Mouse (Mus musculus): ENCODE measurements around the gene BC035044. TPM values are rescaled to one million over a fixed set of nuclear protein-coding genes. Genes with fewer than 3 reads are reported as not detected.
A peak's percentile ranks its signal among the peaks of the same experiment; 100 is the strongest.

BC035044 gene
- polyA plus RNA-seq, 1 experiment from 2014 or later: 1.9 TPM

GRCm38 (mm10) chr6:128871910-128872610, 18.9 kb downstream of the BC035044 start:
- no peak for ATAC-seq
- Histone ChIP-seq H3K4me1 (replicated peaks) (no peaks in the 10 kb centered on the region), H3K27ac (no peak overlapping the region), H3K4me3 (replicated peaks) (no peak overlapping the region), H3K4me2 (replicated peaks) (no peak overlapping the region), H3K9ac (no peak overlapping the region), H3K9me3 (no peaks in the 10 kb centered on the region), H3K36me3 (no peaks in the 10 kb centered on the region), H3K27me3 (replicated peaks) (no peaks in the 10 kb centered on the region)
- whole genome bisulfite sequencing: 88% methylated on average over 1 of the region's 1 CpGs

GRCm38 (mm10) chr6:128868861-128869260, 22.1 kb downstream of the BC035044 start:
- no peak for ATAC-seq
- no peaks in the 10 kb centered on the region for H3K36me3 ChIP-seq
- H3K9ac ChIP-seq: no peak overlapping the region
- H3K9me3 ChIP-seq: no peaks in the 10 kb centered on the region
- WGBS: 31% methylated on average over 3 of the region's 3 CpGs
- H3K27ac ChIP-seq: no peak overlapping the region
- no peaks in the 10 kb centered on the region for H3K4me1 ChIP-seq (replicated peaks)
- no peaks in the 10 kb centered on the region for H3K27me3 ChIP-seq (replicated peaks)
- H3K4me3 ChIP-seq (replicated peaks): no peak overlapping the region
- no peak overlapping the region for H3K4me2 ChIP-seq (replicated peaks)

- no peaks in the 10 kb centered on the region for H3K27me3 ChIP-seq (replicated peaks)
- no peak overlapping the region for H3K4me2 ChIP-seq (replicated peaks)
- ATAC-seq: no peak
- H3K36me3 ChIP-seq: no peaks in the 10 kb centered on the region
- H3K4me3 ChIP-seq (replicated peaks): no peak overlapping the region
- no peaks in the 10 kb centered on the region for H3K9me3 ChIP-seq
- H3K4me1 ChIP-seq (replicated peaks): no peaks in the 10 kb centered on the region
- H3K27ac ChIP-seq: no peak overlapping the region
- WGBS: 87% methylated on average over 2 of the region's 2 CpGs
- no peak overlapping the region for H3K9ac ChIP-seq
Observed at GRCm38 (mm10) chr6:128857976-128858375, 33.0 kb downstream of the BC035044 start.

GRCm38 (mm10) chr6:128856250-128856649, 34.7 kb downstream of the BC035044 start:
- Histone ChIP-seq H3K27me3 (replicated peaks) (no peaks in the 10 kb centered on the region), H3K4me1 (replicated peaks) (no peaks in the 10 kb centered on the region), H3K36me3 (no peaks in the 10 kb centered on the region), H3K9ac (no peak overlapping the region), H3K27ac (no peak overlapping the region), H3K9me3 (no peaks in the 10 kb centered on the region), H3K4me3 (replicated peaks) (no peak overlapping the region), H3K4me2 (replicated peaks) (no peak overlapping the region)
- WGBS: 41% methylated on average over 5 of the region's 5 CpGs
- peak; percentile 74 for ATAC-seq

- no peak overlapping the region for H3K4me2 ChIP-seq (replicated peaks)
- no peak overlapping the region for H3K9ac ChIP-seq
- ATAC-seq: peak; percentile 44; the same call in 1 of the 2 replicates
- WGBS: 51% methylated on average over 1 of the region's 1 CpGs
- no peaks in the 10 kb centered on the region for H3K27me3 ChIP-seq (replicated peaks)
- H3K27ac ChIP-seq: no peak overlapping the region
- no peaks in the 10 kb centered on the region for H3K9me3 ChIP-seq
- H3K36me3 ChIP-seq: no peaks in the 10 kb centered on the region
- 0 out of 2 replicates have a peak, but pooled peaks cover 2% of the 10 kb centered on the region for H3K4me1 ChIP-seq (replicated peaks)
- H3K4me3 ChIP-seq (replicated peaks): no peak overlapping the region
Observed at GRCm38 (mm10) chr6:128855477-128855876, 35.4 kb downstream of the BC035044 start.

GRCm38 (mm10) chr6:128854895-128855294, 36.0 kb downstream of the BC035044 start:
- ATAC-seq: peak; percentile 50
- 81% methylated on average over 3 of the region's 3 CpGs for WGBS
- H3K9me3 ChIP-seq: no peaks in the 10 kb centered on the region
- H3K4me3 ChIP-seq (replicated peaks): no peak overlapping the region
- 0 out of 2 replicates have a peak, but pooled peaks cover 2% of the 10 kb centered on the region for H3K4me1 ChIP-seq (replicated peaks)
- H3K27me3 ChIP-seq (replicated peaks): no peaks in the 10 kb centered on the region
- H3K4me2 ChIP-seq (replicated peaks): no peak overlapping the region
- no peak overlapping the region for H3K9ac ChIP-seq
- no peak overlapping the region for H3K27ac ChIP-seq
- no peaks in the 10 kb centered on the region for H3K36me3 ChIP-seq

- H3K4me3 ChIP-seq (replicated peaks): no peak overlapping the region
- no peaks in the 10 kb centered on the region for H3K27me3 ChIP-seq (replicated peaks)
- 0 out of 2 replicates have a peak, but pooled peaks cover 2% of the 10 kb centered on the region for H3K4me1 ChIP-seq (replicated peaks)
- H3K9me3 ChIP-seq: no peaks in the 10 kb centered on the region
- H3K4me2 ChIP-seq (replicated peaks): no peak overlapping the region
- no peak overlapping the region for H3K9ac ChIP-seq
- H3K27ac ChIP-seq: 0 out of 2 replicates have a peak overlapping the region, but pooled peaks have one; percentile 14
- ATAC-seq: peak; percentile 58
- WGBS: 48% methylated on average over 12 of the region's 12 CpGs
- H3K36me3 ChIP-seq: no peaks in the 10 kb centered on the region
Observed at GRCm38 (mm10) chr6:128854024-128854820, 36.7 kb downstream of the BC035044 start.

- H3K9me3 ChIP-seq: no peaks in the 10 kb centered on the region
- H3K4me3 ChIP-seq (replicated peaks): no peak overlapping the region
- H3K36me3 ChIP-seq: no peaks in the 10 kb centered on the region
- H3K27me3 ChIP-seq (replicated peaks): no peaks in the 10 kb centered on the region
- no peak overlapping the region for H3K27ac ChIP-seq
- H3K4me2 ChIP-seq (replicated peaks): no peak overlapping the region
- WGBS: 77% methylated on average over 3 of the region's 3 CpGs
- H3K9ac ChIP-seq: no peak overlapping the region
- ATAC-seq: no peak
- 0 out of 2 replicates have a peak, but pooled peaks cover 2% of the 10 kb centered on the region for H3K4me1 ChIP-seq (replicated peaks)
Observed at GRCm38 (mm10) chr6:128852766-128853165, 38.2 kb downstream of the BC035044 start.

- H3K4me2 ChIP-seq (replicated peaks): no peak overlapping the region
- no peak overlapping the region for H3K9ac ChIP-seq
- ATAC-seq: no peak
- H3K27ac ChIP-seq: no peak overlapping the region
- 80% methylated on average over 2 of the region's 2 CpGs for WGBS
- 0 out of 2 replicates have a peak, but pooled peaks cover 2% of the 10 kb centered on the region for H3K4me1 ChIP-seq (replicated peaks)
- H3K27me3 ChIP-seq (replicated peaks): no peaks in the 10 kb centered on the region
- no peaks in the 10 kb centered on the region for H3K36me3 ChIP-seq
- no peaks in the 10 kb centered on the region for H3K9me3 ChIP-seq
- no peak overlapping the region for H3K4me3 ChIP-seq (replicated peaks)
Observed at GRCm38 (mm10) chr6:128851151-128851550, 39.8 kb downstream of the BC035044 start.

- Histone ChIP-seq H3K4me2 (replicated peaks) (no peak overlapping the region), H3K27me3 (replicated peaks) (no peaks in the 10 kb centered on the region), H3K4me3 (replicated peaks) (no peak overlapping the region), H3K9me3 (no peaks in the 10 kb centered on the region), H3K27ac (no peak overlapping the region), H3K4me1 (replicated peaks) (0 out of 2 replicates have a peak, but pooled peaks cover 2% of the 10 kb centered on the region), H3K36me3 (no peaks in the 10 kb centered on the region), H3K9ac (no peak overlapping the region)
- 40% methylated on average over 2 of the region's 2 CpGs for WGBS
- ATAC-seq: no peak
Observed at GRCm38 (mm10) chr6:128850671-128851070, 40.3 kb downstream of the BC035044 start.

GRCm38 (mm10) chr6:128849902-128850301, 41.0 kb downstream of the BC035044 start:
- 0 out of 2 replicates have a peak, but pooled peaks cover 4% of the 10 kb centered on the region for H3K4me1 ChIP-seq (replicated peaks)
- H3K4me3 ChIP-seq (replicated peaks): no peak overlapping the region
- H3K9me3 ChIP-seq: no peaks in the 10 kb centered on the region
- H3K27ac ChIP-seq: no peak overlapping the region
- H3K36me3 ChIP-seq: no peaks in the 10 kb centered on the region
- no peak for ATAC-seq
- WGBS: 54% methylated on average over 2 of the region's 2 CpGs
- no peak overlapping the region for H3K4me2 ChIP-seq (replicated peaks)
- H3K9ac ChIP-seq: no peak overlapping the region
- no peaks in the 10 kb centered on the region for H3K27me3 ChIP-seq (replicated peaks)

GRCm38 (mm10) chr6:128847401-128847800, 43.5 kb downstream of the BC035044 start:
- H3K27me3 ChIP-seq (replicated peaks): no peaks in the 10 kb centered on the region
- peaks cover 9% of the 10 kb centered on the region; the same call in 1 of the 2 replicates for H3K4me1 ChIP-seq (replicated peaks)
- no peaks in the 10 kb centered on the region for H3K36me3 ChIP-seq
- H3K4me3 ChIP-seq (replicated peaks): no peak overlapping the region
- ATAC-seq: no peak
- H3K9me3 ChIP-seq: no peaks in the 10 kb centered on the region
- 94% methylated on average over 4 of the region's 4 CpGs for WGBS
- H3K4me2 ChIP-seq (replicated peaks): no peak overlapping the region
- H3K27ac ChIP-seq: no peak overlapping the region
- no peak overlapping the region for H3K9ac ChIP-seq
